Comparison of ENCODE assay signal across 32 mouse cellular contexts in genomic region chr16:33662841-33663240, GRCm38 (mm10).
"Had no signal": no experiment of that assay in that cellular context is flagged by ENCODE, and none has a peak within 500 bp of the region (broad histone marks: within the 10 kb centered on the region; RNA-seq: fewer than 3 reads in every experiment).

No protein-coding gene starts in this region.

- H3K27me3 ChIP-seq: limb, embryonic 12.5 days; limb, embryonic 13.5 days; limb, embryonic 15.5 days; liver, embryonic 13.5 days; liver, embryonic 15.5 days; lung, embryonic 15.5 days; midbrain, embryonic 12.5 days; midbrain, embryonic 13.5 days; midbrain, embryonic 15.5 days; neural tube, embryonic 12.5 days had no signal

- H3K36me3 ChIP-seq: limb, embryonic 10.5 days; limb, embryonic 12.5 days; limb, embryonic 13.5 days; limb, embryonic 15.5 days; liver, embryonic 12.5 days; liver, embryonic 13.5 days; liver, embryonic 15.5 days; lung, embryonic 15.5 days; midbrain, embryonic 10.5 days; midbrain, embryonic 12.5 days; midbrain, embryonic 13.5 days; midbrain, embryonic 15.5 days; neural tube, embryonic 12.5 days had no signal

- H3K4me1 ChIP-seq: limb, embryonic 12.5 days; limb, embryonic 13.5 days; limb, embryonic 15.5 days; liver, embryonic 12.5 days; liver, embryonic 13.5 days; liver, embryonic 15.5 days; lung, embryonic 15.5 days; midbrain, embryonic 12.5 days; midbrain, embryonic 13.5 days; midbrain, embryonic 15.5 days; neural tube, embryonic 12.5 days had no signal

- DNase-seq: left cerebral cortex, postnatal 4 days; liver; liver, embryonic 13.5 days; liver, postnatal 0 days; lung, adult 18-20 months; lung, adult 2 months; lung, embryonic 14.5 days; lung, postnatal 10 days; lung, postnatal 14 days; lung, postnatal 36 days; lung, postnatal 4 days; midbrain, embryonic 14.5 days had no signal

- H3K27ac ChIP-seq: limb, embryonic 10.5 days; limb, embryonic 12.5 days; limb, embryonic 13.5 days; limb, embryonic 15.5 days; liver, embryonic 12.5 days; liver, embryonic 13.5 days; liver, embryonic 14.5 days; liver, embryonic 15.5 days; lung, embryonic 15.5 days; macrophage; midbrain, embryonic 10.5 days; midbrain, embryonic 12.5 days; midbrain, embryonic 13.5 days; midbrain, embryonic 15.5 days; neural tube, embryonic 12.5 days had no signal

- H3K9ac ChIP-seq: limb, embryonic 12.5 days; limb, embryonic 13.5 days; limb, embryonic 15.5 days; liver, embryonic 12.5 days; liver, embryonic 13.5 days; liver, embryonic 14.5 days; liver, embryonic 15.5 days; liver, postnatal 0 days; lung, embryonic 14.5 days; lung, embryonic 15.5 days; midbrain, embryonic 12.5 days; midbrain, embryonic 13.5 days; midbrain, embryonic 15.5 days; neural tube, embryonic 12.5 days had no signal

- H3K4me3 ChIP-seq: limb, embryonic 10.5 days; limb, embryonic 12.5 days; limb, embryonic 13.5 days; limb, embryonic 15.5 days; liver, embryonic 12.5 days; liver, embryonic 13.5 days; liver, embryonic 15.5 days; lung, embryonic 15.5 days; megakaryocyte, embryonic 14.5 days; midbrain, embryonic 10.5 days; midbrain, embryonic 12.5 days; midbrain, embryonic 13.5 days; midbrain, embryonic 15.5 days; myocyte; neural tube, embryonic 12.5 days had no signal

- H3K4me2 ChIP-seq: limb, embryonic 12.5 days; limb, embryonic 13.5 days; limb, embryonic 15.5 days; liver, embryonic 11.5 days; liver, embryonic 12.5 days; liver, embryonic 13.5 days; liver, embryonic 15.5 days; lung, embryonic 14.5 days; lung, embryonic 15.5 days; midbrain, embryonic 11.5 days; midbrain, embryonic 12.5 days; midbrain, embryonic 13.5 days; midbrain, embryonic 15.5 days; neural tube, embryonic 12.5 days had no signal

- ATAC-seq: liver, embryonic 12.5 days; liver, postnatal 0 days; lung, postnatal 0 days; midbrain, embryonic 13.5 days; midbrain, embryonic 15.5 days; midbrain, embryonic 16.5 days had no signal

- H3K9me3 ChIP-seq: limb, embryonic 10.5 days; limb, embryonic 12.5 days; limb, embryonic 13.5 days; limb, embryonic 15.5 days; liver, embryonic 12.5 days; liver, embryonic 13.5 days; liver, embryonic 15.5 days; lung, embryonic 15.5 days; midbrain, embryonic 10.5 days; midbrain, embryonic 12.5 days; midbrain, embryonic 13.5 days; midbrain, embryonic 15.5 days; neural tube, embryonic 12.5 days had no signal
